Mouse (Mus musculus) CH12.LX (cell line): ENCODE results near the gene Psg20. TPM values are rescaled to one million over a fixed set of nuclear protein-coding genes. Genes with fewer than 3 reads are reported as not detected.
"Not testable (repeated sequence)": the region's sequence is repeated elsewhere in the genome, so short reads cannot be mapped to it uniquely, and the experiment has no call there.

Source experiments
- DNase-seq: peaks from one replicate; pipeline ENCODE4 v3.0.0-alpha.2; 2013; ENCODE audit errors: extremely low read depth
- H3K27ac ChIP-seq: 2 replicates; pipeline ENCODE4 v1.5.1; 2012; ENCODE audit warnings: low read depth, mild to moderate bottlenecking, control low read depth, moderate library complexity; ENCODE audit not compliant: insufficient read depth
- H3K27me3 ChIP-seq: replicated peaks from 2 replicates; pipeline ENCODE3; 2012; ENCODE audit warnings: inconsistent platforms
- H3K36me3 ChIP-seq, 2 experiments: replicated peaks in 1 of 2; 2 replicates each; pipeline versions ENCODE3 to v1.6.1; 2012; ENCODE audit warnings: inconsistent platforms in 1 of 2, low read length in 1 of 2, mild to moderate bottlenecking in 1 of 2, mixed read lengths in 1 of 2, moderate library complexity in 1 of 2; ENCODE audit not compliant: control insufficient read depth in 1 of 2, insufficient read depth in 1 of 2
- H3K4me1 ChIP-seq, 2 experiments: 2 replicates each; pipeline ENCODE4 v1.6.1; 2012; ENCODE audit warnings: inconsistent platforms in 1 of 2, moderate library complexity in 1 of 2; ENCODE audit not compliant: insufficient read depth in 2 of 2, control insufficient read depth in 1 of 2
- H3K4me2 ChIP-seq: 2 replicates; pipeline ENCODE4 v1.6.1; 2012; ENCODE audit warnings: low read depth, mild to moderate bottlenecking, control low read depth; ENCODE audit not compliant: poor library complexity, insufficient read depth, severe bottlenecking
- H3K4me3 ChIP-seq, 3 experiments: fragments of 150-350 bp in 1 of 3; sonication (generic) in 1 of 3; replicated peaks in 1 of 3; 2 replicates each; pipeline versions ENCODE3 to v1.5.1; 2011 to 2012; ENCODE audit warnings: low read depth in 2 of 3, low read length in 2 of 3, mild to moderate bottlenecking in 2 of 3, moderate library complexity in 2 of 3, control low read depth in 1 of 3, improper control_type of control experiment in 1 of 3, inconsistent platforms in 1 of 3, mixed read lengths in 1 of 3; ENCODE audit not compliant: poor library complexity in 1 of 3
- H3K79me2 ChIP-seq: replicated peaks from 2 replicates; pipeline ENCODE4 v1.6.1; 2012; ENCODE audit warnings: mild to moderate bottlenecking, moderate library complexity; ENCODE audit not compliant: control insufficient read depth, poor library complexity, insufficient read depth, severe bottlenecking; ENCODE audit errors: extremely low read depth
- H3K9ac ChIP-seq: 2 replicates; pipeline ENCODE4 v1.6.1; 2012; ENCODE audit warnings: low read depth, mild to moderate bottlenecking, control low read depth, moderate library complexity; ENCODE audit not compliant: insufficient read depth
- H3K9me3 ChIP-seq: replicated peaks from 2 replicates; pipeline ENCODE3; 2012; ENCODE audit warnings: low read length, inconsistent platforms, mixed read lengths
- CHD2 ChIP-seq: IDR thresholded peaks from 2 replicates; pipeline ENCODE4 v1.6.1; 2011; ENCODE audit warnings: low read length, improper control_type of control experiment
- CTCF ChIP-seq, 2 experiments: IDR thresholded peaks in 1 of 2; conservative IDR thresholded peaks in 1 of 2; 2 replicates each; pipeline ENCODE4 v1.5.1; 2011 to 2012; ENCODE audit warnings: low read depth in 2 of 2, low read length in 2 of 2, improper control_type of control experiment in 1 of 2, inconsistent platforms in 1 of 2, mild to moderate bottlenecking in 1 of 2, moderate library complexity in 1 of 2
- E2F4 ChIP-seq: IDR thresholded peaks from 2 replicates; pipeline ENCODE4 v1.6.1; 2011; ENCODE audit warnings: low read depth, low read length, improper control_type of control experiment; ENCODE audit not compliant: insufficient replicate concordance
- ELF1 ChIP-seq: IDR thresholded peaks from 2 replicates; pipeline ENCODE4 v1.6.1; 2014; ENCODE audit warnings: low read depth, mild to moderate bottlenecking, inconsistent platforms, low read length, improper control_type of control experiment
- ETS1 ChIP-seq: conservative IDR thresholded peaks from 2 replicates; pipeline ENCODE4 v1.6.1; 2012; ENCODE audit warnings: low read depth, mild to moderate bottlenecking, inconsistent platforms, low read length, improper control_type of control experiment, moderate library complexity
- GABPA ChIP-seq: IDR thresholded peaks from 2 replicates; pipeline ENCODE4 v1.6.1; 2012; ENCODE audit warnings: low read depth, low read length, improper control_type of control experiment, inconsistent platforms; ENCODE audit not compliant: insufficient replicate concordance
- HCFC1 ChIP-seq: IDR thresholded peaks from 2 replicates; pipeline ENCODE4 v1.6.1; 2012; ENCODE audit warnings: low read depth, mild to moderate bottlenecking, inconsistent platforms, low read length, improper control_type of control experiment
- JUND ChIP-seq: conservative IDR thresholded peaks from 2 replicates; pipeline ENCODE4 v1.6.1; 2011; ENCODE audit warnings: low read depth, low read length, improper control_type of control experiment
- MXI1 ChIP-seq: IDR thresholded peaks from 2 replicates; pipeline ENCODE4 v1.6.1; 2011; ENCODE audit warnings: mild to moderate bottlenecking, low read depth, low read length, improper control_type of control experiment
- PAX5 ChIP-seq: IDR thresholded peaks from 2 replicates; pipeline ENCODE4 v1.6.1; 2012; ENCODE audit warnings: low read length, inconsistent platforms, mixed read lengths
- POLR2A ChIP-seq: IDR thresholded peaks from 2 replicates; pipeline ENCODE4 v1.6.1; 2011; ENCODE audit warnings: low read depth, mild to moderate bottlenecking, improper control_type of control experiment, low read length
- RAD21 ChIP-seq: IDR thresholded peaks from 2 replicates; pipeline ENCODE4 v1.6.1; 2011; ENCODE audit warnings: low read depth, mild to moderate bottlenecking, low read length, improper control_type of control experiment, moderate library complexity
- SMC3 ChIP-seq: IDR thresholded peaks from 2 replicates; pipeline ENCODE4 v1.6.1; 2011; ENCODE audit warnings: low read depth, low read length, improper control_type of control experiment
- TCF12 ChIP-seq: IDR thresholded peaks from 2 replicates; pipeline ENCODE4 v1.6.1; 2014; ENCODE audit warnings: low read depth, mild to moderate bottlenecking, inconsistent platforms, low read length, improper control_type of control experiment
- ZC3H11A ChIP-seq: IDR thresholded peaks from 2 replicates; pipeline ENCODE4 v1.6.1; 2012; ENCODE audit warnings: low read depth, mild to moderate bottlenecking, inconsistent platforms, low read length, improper control_type of control experiment
- ZKSCAN1 ChIP-seq: IDR thresholded peaks from 2 replicates; pipeline ENCODE4 v1.6.1; 2012; ENCODE audit warnings: low read depth, inconsistent platforms, low read length, improper control_type of control experiment, borderline replicate concordance
- ZMIZ1 ChIP-seq: IDR thresholded peaks from 2 replicates; pipeline ENCODE4 v1.6.1; 2012; ENCODE audit warnings: low read depth, mild to moderate bottlenecking, inconsistent platforms, low read length, improper control_type of control experiment
- ZNF384 ChIP-seq: IDR thresholded peaks from 2 replicates; pipeline ENCODE4 v1.6.1; 2012; ENCODE audit warnings: low read depth, low read length, improper control_type of control experiment, inconsistent platforms
- dilution Hi-C: fragments of 300-500 bp; cut with MboI; formaldehyde crosslinking; loops from 2 replicates; pipeline ENCODE4 v1.14.3; 2020; ENCODE audit warnings: low sequenced_read_pairs; ENCODE audit not compliant: extremely low pct_unique_long_range_greater_than_20kb, extremely low pct_ligation_motif_present
- in situ Hi-C: fragments of 300-500 bp; cut with MboI; formaldehyde crosslinking; loops from 3 replicates; pipeline ENCODE4 v1.14.3; 2019; ENCODE audit warnings: low sequenced_read_pairs, low pct_ligation_motif_present, low pct_unique_long_range_greater_than_20kb, mixed read lengths
- polyA plus RNA-seq: library from polyadenylated mRNA; unstranded; fragments of >175 nt; gene quantifications from 2 replicates; pipeline ENCODE4 v1.2.1, GENCODE M21; 2012; ENCODE audit warnings: low read depth; ENCODE audit not compliant: insufficient read length
- total RNA-seq, 2 experiments: library from RNA; depleted of rRNA; stranded (reverse); fragments of 300-350 nt in 1 of 2; fragments of >200 nt in 1 of 2; gene quantifications; 2 replicates each; pipeline ENCODE4 v1.2.3; 2012 to 2014

Gene Psg20
- total and polyA plus RNA-seq, 3 experiments: not detected

- DNase-seq: peak; percentile 7
- H3K9ac ChIP-seq, H3K4me1 ChIP-seq, H3K79me2 ChIP-seq, H3K4me3 ChIP-seq, H3K4me2 ChIP-seq, H3K27ac ChIP-seq, H3K36me3 ChIP-seq, H3K9me3 ChIP-seq, dilution Hi-C loops, in situ Hi-C loops: not testable (repeated sequence)
- peaks cover 15% of the 10 kb centered on the region for H3K27me3 ChIP-seq
- TF ChIP-seq RAD21 (peak; percentile 7), SMC3 (peak; percentile 51), CTCF (conservative IDR thresholded peaks at IDR 0.05 in 1 of 2, IDR thresholded peaks at IDR 0.05 in 1 of 2; ENCODE audit: low read depth in 2 of 2, low read length in 2 of 2) (peak; percentile 36 to 56; a peak in 3 of 4 replicates)
These were observed 24.3 kb upstream of the Psg20 start for GRCm38 (mm10) chr7:18710331-18710730.

- Histone ChIP-seq H3K4me3 (no peak overlapping the region), H3K27ac (no peak overlapping the region), H3K27me3 (peaks cover 25% of the 10 kb centered on the region), H3K9me3 (no peaks in the 10 kb centered on the region), H3K79me2 (no peaks in the 10 kb centered on the region), H3K36me3 (no peaks in the 10 kb centered on the region), H3K9ac (no peak overlapping the region)
- no peak for DNase-seq
- dilution Hi-C loops: no loop called here
- in situ Hi-C loops: no loop called here
- TF ChIP-seq CHD2 (no peak), E2F4 (no peak), POLR2A (no peak), GABPA (no peak), MXI1 (no peak), HCFC1 (no peak), TCF12 (no peak), ZKSCAN1 (no peak), ZMIZ1 (no peak), ZNF384 (no peak), ETS1 (no peak), ELF1 (no peak), JUND (no peak), PAX5 (no peak), RAD21 (no peak), ZC3H11A (no peak)
- TF ChIP-seq, all 38 proteins: peak for 0
- Histone ChIP-seq H3K4me1 (no peaks in the 10 kb centered on the region), H3K4me2 (no peak overlapping the region)
These were observed 399 bp downstream of the Psg20 start for GRCm38 (mm10) chr7:18685586-18685985.
